Mouse (Mus musculus) retina, adult 2 months (tissue): ENCODE measurements around the gene Gm3138.
"Not testable (repeated sequence)": the region's sequence is repeated elsewhere in the genome, so short reads cannot be mapped to it uniquely, and the experiment has no call there.

ENCODE experiments used
- DNase-seq: peaks from one replicate; pipeline ENCODE4 v3.0.0-alpha.2; 2012; ENCODE audit warnings: low read depth, low spot score

Gm3138 gene

DNA sequence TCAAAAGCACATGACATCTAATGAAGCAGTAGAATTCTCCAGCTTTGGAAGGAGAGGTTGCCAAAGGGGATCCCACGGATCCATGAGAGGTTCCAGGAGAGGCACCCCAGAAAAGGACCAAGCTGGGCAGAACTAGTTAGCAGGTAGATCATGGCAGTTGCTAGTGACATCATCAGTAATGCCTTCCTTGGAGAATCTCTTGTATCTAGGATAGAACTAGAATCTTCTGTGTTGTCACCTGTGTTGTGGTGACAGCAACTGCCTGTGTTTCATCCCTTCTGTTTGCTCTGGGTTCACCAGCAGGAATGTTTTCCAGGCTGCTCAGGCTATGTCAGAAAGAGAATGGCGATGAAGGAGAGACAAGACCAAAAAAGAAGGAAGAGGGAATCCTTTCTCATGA, at the start of gene Gm3138:
Gm3138 (plus strand) TSS at position 301 of the 400 bp plus-strand sequence.
- not testable (repeated sequence) for DNase-seq

GRCm38 (mm10) chr14:4269238-4269950, 20.0 kb downstream of the Gm3138 start:
- not testable (repeated sequence) for DNase-seq

DNA sequence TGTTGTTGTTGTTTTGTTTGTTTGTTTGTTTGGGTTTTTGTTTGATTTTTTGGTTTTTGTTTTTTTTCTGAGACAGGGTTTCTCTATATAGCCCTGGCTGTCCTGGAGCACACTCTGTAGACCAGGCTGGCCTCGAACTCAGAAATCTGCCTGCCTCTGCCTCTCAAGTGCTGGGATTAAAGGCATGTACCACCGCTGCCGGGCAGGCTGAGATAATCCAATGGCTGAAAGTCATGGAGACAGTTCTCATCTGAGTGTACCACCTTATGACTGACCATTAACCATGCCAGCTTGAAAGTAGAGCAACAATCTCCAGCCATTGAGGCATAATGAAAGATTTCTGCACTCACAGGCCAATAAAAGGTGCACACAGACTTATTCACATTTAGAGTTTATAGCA, 30.4 kb downstream of the Gm3138 start:
- DNase-seq, result not testable (repeated sequence)
